Mouse (Mus musculus) E14TG2a.4 (cell line): ENCODE measurements around the gene AL731706.1.

Experiments used
- CTCF ChIP-seq: conservative IDR thresholded peaks from 2 replicates; pipeline ENCODE4 v1.5.1; 2014; ENCODE audit warnings: low read length
- POU5F1 ChIP-seq: IDR thresholded peaks from 2 replicates; pipeline ENCODE4 v1.6.1; 2014; ENCODE audit warnings: low read length, borderline replicate concordance

- TF ChIP-seq CTCF (no peak), POU5F1 (no peak)
Observed at GRCm38 (mm10) chr2:136832936-136833335, 58.3 kb downstream of the AL731706.1 start.
